Mouse (Mus musculus): ENCODE measurements at regions not wholly inside any gene's neighbourhood (a gene's known extent, or its start where the extent isn't known, plus 50 kb on each side); places are given as distances from the start of the nearest gene placed in this dataset.
"Not testable (repeated sequence)": the region's sequence is repeated elsewhere in the genome, so short reads cannot be mapped to it uniquely, and the experiment has no call there.

GRCm38 (mm10) chr5:50343681-50344080 lies 284.9 kb upstream of the Adgra3 start:
- DNase-seq (ENCODE audit: low spot score in 2 of 2): no peak

- no peak for DNase-seq (ENCODE audit: low spot score in 2 of 2)
Measured at GRCm38 (mm10) chr5:50309491-50309890, 250.7 kb upstream of the Adgra3 start.

DNA sequence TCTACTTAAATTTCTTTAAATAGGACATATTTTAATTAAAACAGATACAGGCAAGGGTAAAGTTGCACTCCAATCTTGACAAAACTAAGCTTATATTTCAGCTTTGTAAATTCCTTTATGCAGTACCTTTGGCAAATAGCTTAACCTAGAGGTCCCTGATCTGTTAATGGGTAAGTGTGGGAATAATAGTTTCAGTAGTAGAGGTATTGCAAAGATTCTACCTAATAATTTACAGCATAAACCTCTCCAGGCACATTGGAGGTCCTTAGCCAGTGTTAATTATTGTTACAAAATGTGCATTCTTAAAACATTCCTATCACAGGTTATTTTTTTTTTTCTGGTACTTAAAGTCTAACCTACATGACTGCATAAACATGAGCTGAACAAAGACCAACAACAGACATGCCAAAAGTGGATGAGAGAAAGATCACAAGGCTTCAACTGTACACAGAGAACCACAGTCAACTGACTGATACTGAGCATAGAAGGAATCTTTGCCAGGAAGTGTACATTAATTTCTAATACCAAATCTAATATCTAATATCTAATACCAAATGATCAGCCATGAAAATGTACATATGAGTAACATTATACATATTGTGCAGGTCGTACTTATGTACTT lies 245.2 kb upstream of the Adgra3 start:
- no peak for DNase-seq (ENCODE audit: low spot score in 2 of 2)

GRCm38 (mm10) chr5:50293794-50294193 lies 235.0 kb upstream of the Adgra3 start:
- DNase-seq (ENCODE audit: low spot score in 2 of 2): no peak

GRCm38 (mm10) chr5:50290879-50291410 lies 232.1 kb upstream of the Adgra3 start:
- DNase-seq (ENCODE audit: low spot score in 2 of 2): no peak

DNA sequence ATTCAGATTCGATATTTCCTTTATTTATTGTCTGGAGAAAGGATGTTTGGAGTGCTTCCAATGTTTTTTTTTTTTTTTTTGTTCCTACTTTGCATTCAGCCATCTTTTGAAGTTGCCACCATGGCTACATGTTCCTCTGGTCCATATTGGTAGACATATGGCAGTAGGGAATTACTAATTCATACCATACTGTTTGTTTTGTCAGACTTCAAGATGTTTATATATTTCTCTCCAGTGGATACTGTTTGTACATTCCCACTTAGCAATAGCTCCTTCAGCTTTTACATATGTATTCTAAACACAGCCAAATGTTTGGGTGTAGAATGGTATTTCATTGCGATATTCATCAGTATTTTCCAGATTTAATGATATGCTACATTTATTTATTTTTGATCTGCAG lies 201.6 kb upstream of the Adgra3 start:
- DNase-seq (ENCODE audit: low spot score in 2 of 2): no peak

DNA sequence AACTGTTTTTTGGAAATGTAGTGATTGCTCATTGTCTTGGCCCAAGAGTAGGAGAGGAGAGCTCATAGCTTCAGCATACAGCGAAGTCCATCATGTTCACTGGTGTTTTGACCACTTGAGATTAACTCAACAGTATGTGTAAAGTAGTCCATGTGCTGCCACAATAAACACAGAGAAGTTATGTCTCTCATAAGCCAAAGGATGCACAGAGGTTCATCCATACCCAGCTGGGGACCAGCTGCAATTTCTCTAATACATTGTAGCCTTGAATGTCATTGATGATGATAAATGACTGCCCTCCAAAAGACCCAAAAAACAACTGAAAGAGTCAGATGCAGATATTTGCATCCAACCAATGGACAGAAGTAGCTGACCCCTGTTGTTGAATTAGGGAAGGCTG lies 199.2 kb upstream of the Adgra3 start:
- DNase-seq (ENCODE audit: low spot score in 2 of 2): no peak

DNA sequence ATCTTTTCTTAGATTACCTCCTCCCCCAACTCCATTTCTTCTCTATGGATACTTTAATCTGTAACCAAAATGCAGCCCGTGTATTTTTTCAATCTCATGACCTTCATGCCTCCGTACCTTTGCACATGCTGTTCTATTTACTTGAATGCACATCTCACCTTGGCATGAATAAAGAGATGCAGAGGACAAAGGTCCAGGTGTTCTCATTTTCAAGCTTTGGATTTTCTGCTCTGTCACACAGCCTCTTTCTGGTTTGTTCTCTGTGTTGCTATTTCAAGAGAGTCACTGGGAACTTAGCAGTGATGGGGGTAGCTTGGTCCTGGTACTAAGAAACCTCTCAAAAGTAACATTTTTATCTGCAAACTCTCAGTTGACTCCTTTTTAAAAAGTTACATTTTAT lies 175.3 kb upstream of the Adgra3 start:
- no peak for DNase-seq (ENCODE audit: low spot score in 2 of 2)

DNA sequence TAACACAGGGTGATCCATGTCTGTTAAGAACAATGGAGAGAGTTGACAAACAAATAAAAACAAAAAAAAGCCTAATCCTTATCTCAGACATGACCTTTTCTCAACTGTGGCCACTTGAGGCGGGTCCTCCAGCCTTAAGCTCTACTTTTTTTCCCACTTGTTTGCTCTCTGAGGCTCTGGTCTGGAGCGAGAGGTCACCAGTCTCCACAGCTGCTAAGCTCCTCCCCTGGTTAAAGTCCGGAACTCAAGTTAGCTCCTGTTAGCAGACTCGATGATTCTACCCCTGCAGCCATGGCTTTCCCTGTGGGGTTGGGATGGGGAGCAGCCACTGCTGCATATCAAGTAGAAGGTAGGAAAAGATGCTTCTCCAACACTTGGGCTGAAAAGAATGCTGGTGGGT lies 158.2 kb upstream of the Adgra3 start:
- DNase-seq (ENCODE audit: low spot score in 2 of 2): no peak

DNA sequence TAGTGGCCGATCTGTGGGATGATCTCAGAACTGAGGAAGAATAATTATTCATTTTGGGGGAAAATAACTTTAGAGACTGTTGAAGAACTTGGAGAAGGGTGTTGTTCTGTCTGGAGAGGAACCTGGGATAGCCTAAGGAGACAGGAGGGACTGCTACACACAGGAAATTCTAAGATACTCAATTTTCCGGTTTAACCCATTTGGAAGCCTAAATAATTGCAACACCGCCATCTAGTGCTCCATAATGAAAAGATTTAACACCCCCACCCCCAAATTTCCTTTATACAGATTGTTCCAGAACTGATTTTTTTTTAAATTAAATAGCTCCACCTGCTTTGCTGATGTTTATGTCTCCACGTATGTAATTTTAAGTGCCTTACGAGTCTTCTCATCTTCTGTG lies 157.2 kb upstream of the Adgra3 start:
- DNase-seq (ENCODE audit: low spot score in 2 of 2): peak in 1 of 2 experiments; percentile 19

- peak in 1 of 2 experiments; percentile 20 for DNase-seq (ENCODE audit: low spot score in 2 of 2)
Measured at GRCm38 (mm10) chr5:50202307-50203010, 143.7 kb upstream of the Adgra3 start.

- peak in 1 of 2 experiments; percentile 11 for DNase-seq (ENCODE audit: low spot score in 2 of 2)
Measured at GRCm38 (mm10) chr5:50196423-50196822, 137.6 kb upstream of the Adgra3 start.

GRCm38 (mm10) chr5:50195993-50196392 lies 137.2 kb upstream of the Adgra3 start:
- DNase-seq (ENCODE audit: low spot score in 2 of 2): no peak

DNA sequence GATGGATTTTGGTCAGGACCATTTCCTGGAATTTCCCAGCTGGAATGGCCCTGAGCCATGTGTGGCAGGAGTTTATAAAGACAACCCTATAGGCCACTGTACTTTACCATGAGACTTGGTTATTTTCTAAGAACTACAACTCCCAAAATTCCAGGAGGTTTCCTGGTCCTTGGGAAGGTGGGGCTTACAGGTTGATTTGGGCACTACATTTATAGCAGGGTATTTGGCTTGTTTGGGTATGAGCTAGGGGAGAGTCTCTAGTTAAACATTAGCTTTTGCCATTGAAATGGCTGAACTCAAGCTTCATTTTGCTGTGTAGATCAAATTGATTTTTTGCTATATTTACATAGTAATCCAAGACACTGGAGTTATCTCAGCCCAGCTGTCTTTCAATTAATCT lies 130.6 kb upstream of the Adgra3 start:
- DNase-seq (ENCODE audit: low spot score in 2 of 2): no peak

- no peak for DNase-seq (ENCODE audit: low spot score in 2 of 2)
Measured at GRCm38 (mm10) chr5:50182721-50183120, 123.9 kb upstream of the Adgra3 start.

- DNase-seq (ENCODE audit: low spot score in 2 of 2): no peak
Measured at GRCm38 (mm10) chr5:50156557-50156956, 97.8 kb upstream of the Adgra3 start.

DNA sequence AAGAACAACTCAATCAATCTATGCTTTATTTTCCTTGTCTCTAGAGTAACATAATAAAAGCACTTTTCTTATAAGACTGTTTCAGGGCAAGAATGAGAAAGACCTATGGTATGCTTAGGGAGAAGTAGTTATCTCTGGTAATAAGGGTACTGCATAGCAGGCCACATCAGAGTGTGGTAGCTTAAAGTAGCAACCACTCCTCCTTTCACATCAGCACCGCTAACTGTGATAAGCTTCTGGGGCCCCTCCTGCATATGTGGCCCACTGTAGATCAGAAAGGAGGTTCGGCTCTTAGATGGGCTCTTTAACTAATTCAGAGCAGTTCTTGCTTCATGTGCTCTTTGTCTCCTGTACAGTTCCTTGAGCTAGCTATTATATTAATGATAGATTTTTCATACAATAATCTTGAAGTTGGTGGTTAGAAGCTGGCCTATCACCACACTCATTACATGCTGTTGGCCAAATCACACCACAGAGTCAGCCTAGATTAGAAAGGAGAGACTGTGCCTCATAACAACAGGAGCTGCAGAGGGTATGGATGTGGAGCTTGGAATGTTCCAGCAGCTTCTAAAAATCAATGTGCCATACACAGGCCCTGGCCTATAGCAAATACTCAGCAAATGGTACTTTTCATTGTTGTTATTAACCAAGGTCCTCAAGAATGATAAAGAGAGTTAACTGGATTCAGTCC lies 96.5 kb upstream of the Adgra3 start:
- DNase-seq (ENCODE audit: low spot score in 2 of 2): not testable (repeated sequence)

DNA sequence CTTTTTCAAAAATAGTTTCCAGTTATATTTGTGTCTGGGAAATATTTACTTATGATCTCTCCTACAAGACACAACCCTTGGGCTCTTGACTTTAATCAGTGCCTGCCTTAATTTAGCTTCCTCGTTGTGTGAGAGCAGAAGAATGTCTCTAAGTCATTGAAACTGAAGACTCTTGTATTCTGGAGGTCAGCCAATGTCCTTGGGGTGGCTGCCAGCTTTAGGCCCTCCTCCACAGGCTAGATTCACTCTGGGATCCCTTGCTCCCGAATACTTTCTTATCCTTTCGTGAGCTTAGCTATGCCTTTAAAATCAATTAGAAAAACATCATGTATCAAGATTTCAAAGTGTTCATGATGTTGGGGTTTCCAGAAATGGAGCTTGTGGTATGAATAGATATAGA lies 88.1 kb upstream of the Adgra3 start:
- no peak for DNase-seq (ENCODE audit: low spot score in 2 of 2)

GRCm38 (mm10) chr5:50145458-50146083 lies 86.8 kb upstream of the Adgra3 start:
- no peak for DNase-seq (ENCODE audit: low spot score in 2 of 2)

DNA sequence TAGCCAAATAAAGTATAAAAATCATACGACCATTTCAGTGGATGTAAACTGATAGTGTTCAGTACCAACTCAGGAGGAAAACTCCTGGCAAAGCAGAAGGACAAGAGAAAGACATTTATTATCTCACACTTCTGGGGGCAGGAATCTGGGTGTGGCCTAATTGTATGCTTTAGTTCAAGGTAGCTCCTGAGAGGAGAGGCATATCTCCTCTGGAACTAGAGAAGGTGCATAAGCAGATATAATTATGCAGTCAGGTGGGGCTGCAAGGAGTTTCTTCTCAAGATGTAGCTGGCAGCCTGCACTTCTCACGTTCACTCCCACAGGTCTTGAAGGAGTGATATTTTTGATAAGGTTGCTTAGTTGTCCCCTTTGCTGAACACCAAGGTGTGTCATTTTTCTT lies 71.4 kb upstream of the Adgra3 start:
- DNase-seq (ENCODE audit: low spot score in 2 of 2): no peak

GRCm38 (mm10) chr5:50128972-50129371 lies 70.2 kb upstream of the Adgra3 start:
- no peak for DNase-seq (ENCODE audit: low spot score in 2 of 2)

DNA sequence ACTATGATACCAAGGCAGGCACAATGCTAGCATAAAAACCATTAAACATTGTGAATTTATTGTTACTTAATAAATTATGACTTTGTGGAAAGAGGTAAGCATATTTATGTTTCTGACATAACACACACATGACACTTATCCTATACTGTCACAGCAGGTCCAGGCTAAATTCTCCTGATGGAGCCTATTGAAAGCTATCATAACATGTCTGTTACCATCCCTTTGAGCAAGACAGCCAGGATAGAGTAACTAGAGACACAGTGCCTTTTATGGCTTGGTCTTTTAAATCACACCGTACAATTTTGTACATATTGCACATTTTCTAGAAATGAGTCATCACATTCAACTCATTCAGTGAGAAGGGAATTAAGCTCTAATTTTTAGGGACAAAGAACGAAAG lies 67.8 kb upstream of the Adgra3 start:
- no peak for DNase-seq (ENCODE audit: low spot score in 2 of 2)
